Mouse (Mus musculus): ENCODE data around the gene Col19a1.

DNA sequence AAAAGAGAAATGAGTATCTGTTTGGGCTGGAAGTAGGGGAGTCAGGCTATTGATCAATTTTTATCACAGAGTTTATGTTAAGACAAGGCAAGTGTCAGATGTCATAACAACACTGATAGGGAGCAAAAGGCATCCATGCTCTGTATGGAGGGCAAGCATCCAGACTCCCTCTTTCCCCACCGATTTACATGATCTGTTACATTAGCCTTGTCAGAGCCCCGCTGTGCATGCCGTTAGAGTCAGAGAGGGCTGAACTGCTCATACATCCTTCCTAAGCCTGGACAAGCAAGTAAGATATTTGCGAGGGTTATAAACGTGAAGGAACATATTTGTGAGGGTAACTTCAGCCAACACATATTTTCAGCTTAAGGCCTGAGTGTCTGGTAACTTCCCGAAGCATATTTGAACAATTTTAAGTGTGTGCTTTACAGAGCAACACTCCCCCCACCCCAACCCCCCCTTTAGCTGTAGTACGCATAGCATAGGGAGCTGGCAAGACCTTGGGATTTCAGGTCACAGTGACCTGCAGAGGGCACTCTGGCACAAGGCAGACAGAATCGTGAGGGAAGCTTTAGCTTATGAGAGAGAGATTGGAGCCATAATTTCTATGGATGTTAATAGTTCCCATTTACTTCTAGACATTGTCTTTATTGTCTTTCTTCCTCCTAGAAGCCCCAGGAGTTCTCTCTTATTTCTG, 209.0 kb downstream of the Col19a1 start:
- TF ChIP-seq CTCF (IDR thresholded peaks at IDR 0.05; ENCODE audit: borderline replicate concordance, insufficient read depth, low read length) (peak; percentile 87; the same call in 1 of the 2 replicates), POLR2A (IDR thresholded peaks at IDR 0.05; ENCODE audit: low read depth, low read length) (no peak)

Data from embryonic fibroblast, embryonic 13.5 days (primary cell).